Mouse (Mus musculus) hindbrain, embryonic 15.5 days (tissue): ENCODE results near the gene Asna1. TPM values are rescaled to one million over a fixed set of nuclear protein-coding genes. Genes with fewer than 3 reads are reported as not detected.

Experiments
- ATAC-seq: fragments of 200-750 bp; cut with Nextera tagmentation; 2 replicates; pipeline ENCODE4 v1.8.0; 2017; ENCODE audit warnings: low read depth, moderate number of reproducible peaks, moderate TSS enrichment; ENCODE audit not compliant: low FRiP score
- H3K27ac ChIP-seq: fragments of 300-500 bp; sonication (generic); replicated peaks from 2 replicates; pipeline ENCODE4 v1.5.1; 2015; ENCODE audit warnings: mild to moderate bottlenecking, inconsistent platforms
- H3K27me3 ChIP-seq: fragments of 300-500 bp; sonication (generic); 2 replicates; pipeline ENCODE4 v1.6.1; 2015; ENCODE audit warnings: control low read depth, inconsistent platforms
- H3K36me3 ChIP-seq: fragments of 300-500 bp; sonication (generic); 2 replicates; pipeline ENCODE4 v1.6.1; 2015; ENCODE audit warnings: control low read depth, inconsistent platforms
- H3K4me1 ChIP-seq: fragments of 300-500 bp; sonication (generic); replicated peaks from 2 replicates; pipeline ENCODE4 v1.6.1; 2015; ENCODE audit warnings: control low read depth, inconsistent platforms
- H3K4me2 ChIP-seq: fragments of 300-500 bp; sonication (generic); 2 replicates; pipeline ENCODE4 v1.6.1; 2015; ENCODE audit warnings: moderate library complexity, mild to moderate bottlenecking, inconsistent platforms
- H3K4me3 ChIP-seq: fragments of 300-500 bp; sonication (generic); 2 replicates; pipeline ENCODE4 v1.5.1; 2015; ENCODE audit warnings: mild to moderate bottlenecking, inconsistent platforms
- H3K9ac ChIP-seq: fragments of 300-500 bp; sonication (generic); 2 replicates; pipeline ENCODE4 v1.6.1; 2015; ENCODE audit warnings: inconsistent platforms
- H3K9me3 ChIP-seq: fragments of 300-500 bp; sonication (generic); 2 replicates; pipeline ENCODE4 v1.6.1; 2016; ENCODE audit warnings: control low read depth, inconsistent platforms
- WGBS: fragments of 180-500 bp; shearing (Covaris S2); methylation state at CpG from one replicate; pipeline ENCODE4 v1.1.7; 2015; 5-methylcytosine and 5-hydroxymethylcytosine counted together
- polyA plus RNA-seq: library from polyadenylated mRNA; unstranded; fragments of >200 nt; fragmentation: Nextera tagmentation; extraction: Ambion mirVana; gene quantifications from 2 replicates; pipeline ENCODE4 v1.2.1, GENCODE M21; 2015

Asna1 gene
- polyA plus RNA-seq, 1 experiment from 2014 or later = 159 TPM

GRCm38 (mm10) chr8:85011242-85011641, 13.8 kb downstream of the Asna1 start:
- no peak overlapping the region for H3K9ac ChIP-seq
- 14% methylated on average over 28 of the region's 28 CpGs for WGBS
- H3K4me1 ChIP-seq = peaks cover 7% of the 10 kb centered on the region
- H3K27ac ChIP-seq = no peak overlapping the region
- peaks cover 42% of the 10 kb centered on the region for H3K27me3 ChIP-seq
- H3K4me2 ChIP-seq = no peak overlapping the region
- no peaks in the 10 kb centered on the region for H3K9me3 ChIP-seq
- H3K4me3 ChIP-seq = no peak overlapping the region
- no peak for ATAC-seq
- no peaks in the 10 kb centered on the region for H3K36me3 ChIP-seq

- Histone ChIP-seq H3K36me3 (peaks cover 3% of the 10 kb centered on the region; the same call in 1 of the 2 replicates), H3K9ac (no peak overlapping the region), H3K27ac (no peak overlapping the region), H3K4me1 (no peaks in the 10 kb centered on the region), H3K4me3 (no peak overlapping the region), H3K27me3 (peaks cover 29% of the 10 kb centered on the region), H3K4me2 (no peak overlapping the region), H3K9me3 (no peaks in the 10 kb centered on the region)
- WGBS = 13% methylated on average over 25 of the region's 25 CpGs
- ATAC-seq = no peak
These were observed 17.4 kb downstream of the Asna1 start for GRCm38 (mm10) chr8:85007686-85008085.

- Histone ChIP-seq H3K27me3 (peaks cover 5% of the 10 kb centered on the region; the same call in 1 of the 2 replicates), H3K4me2 (peak overlapping the region; percentile 29), H3K27ac (no peak overlapping the region), H3K9me3 (no peaks in the 10 kb centered on the region), H3K36me3 (peaks cover 4% of the 10 kb centered on the region; the same call in 1 of the 2 replicates), H3K9ac (no peak overlapping the region), H3K4me1 (peaks cover 11% of the 10 kb centered on the region), H3K4me3 (no peak overlapping the region)
- ATAC-seq = peak; percentile 84
- WGBS = 4% methylated on average over 19 of the region's 19 CpGs
These were observed 27.3 kb downstream of the Asna1 start for GRCm38 (mm10) chr8:84997649-84998295.

GRCm38 (mm10) chr8:84996978-84997377, 28.1 kb downstream of the Asna1 start:
- Histone ChIP-seq H3K27ac (no peak overlapping the region), H3K4me1 (peaks cover 11% of the 10 kb centered on the region), H3K27me3 (peaks cover 5% of the 10 kb centered on the region; the same call in 1 of the 2 replicates), H3K9ac (no peak overlapping the region), H3K4me3 (no peak overlapping the region), H3K9me3 (no peaks in the 10 kb centered on the region), H3K36me3 (0 out of 2 replicates have a peak, but pooled peaks cover 2% of the 10 kb centered on the region), H3K4me2 (no peak overlapping the region)
- 83% methylated on average over 5 of the region's 5 CpGs for WGBS
- no peak for ATAC-seq

GRCm38 (mm10) chr8:84995680-84996079, 29.4 kb downstream of the Asna1 start:
- H3K27ac ChIP-seq = no peak overlapping the region
- peaks cover 5% of the 10 kb centered on the region; the same call in 1 of the 2 replicates for H3K27me3 ChIP-seq
- WGBS = 18% methylated on average over 25 of the region's 25 CpGs
- no peaks in the 10 kb centered on the region for H3K9me3 ChIP-seq
- H3K4me1 ChIP-seq = peaks cover 18% of the 10 kb centered on the region
- no peak overlapping the region for H3K9ac ChIP-seq
- no peak for ATAC-seq
- no peaks in the 10 kb centered on the region for H3K36me3 ChIP-seq
- H3K4me3 ChIP-seq = no peak overlapping the region
- H3K4me2 ChIP-seq = peak overlapping the region; percentile 28

- H3K36me3 ChIP-seq = no peaks in the 10 kb centered on the region
- H3K4me1 ChIP-seq = peaks cover 24% of the 10 kb centered on the region
These were observed 30.7 kb downstream of the Asna1 start for GRCm38 (mm10) chr8:84994375-84994774.

GRCm38 (mm10) chr8:84990836-84991235, 34.2 kb downstream of the Asna1 start:
- under 1% methylated on average over 15 of the region's 15 CpGs for WGBS
- H3K36me3 ChIP-seq = no peaks in the 10 kb centered on the region

More at GRCm38 (mm10) chr8:84994375-84994774, 30.7 kb downstream of the Asna1 start:
- no peak overlapping the region for H3K27ac ChIP-seq
- ATAC-seq = no peak
- no peak overlapping the region for H3K4me2 ChIP-seq
- 94% methylated on average over 9 of the region's 9 CpGs for WGBS
- no peak overlapping the region for H3K9ac ChIP-seq
- H3K9me3 ChIP-seq = no peaks in the 10 kb centered on the region
- H3K4me3 ChIP-seq = no peak overlapping the region
- peaks cover 5% of the 10 kb centered on the region; the same call in 1 of the 2 replicates for H3K27me3 ChIP-seq

GRCm38 (mm10) chr8:84990349-84990748, 34.7 kb downstream of the Asna1 start, which contains the start of gene Hook2:
Gene Hook2, plus strand, starts transcription at chr8:84990603.
- H3K9me3 ChIP-seq = no peaks in the 10 kb centered on the region
- peak within 1 kb of the TSS; percentile 65 for H3K4me3 ChIP-seq
- H3K27ac ChIP-seq = peak within 1 kb of the TSS; percentile 85
- peaks cover 16% of the 10 kb centered on the region for H3K27me3 ChIP-seq
- H3K4me2 ChIP-seq = peak within 1 kb of the TSS; percentile 73
- H3K36me3 ChIP-seq = no peaks in the 10 kb centered on the region
- peak; percentile 88 for ATAC-seq
- H3K4me1 ChIP-seq = peaks cover 30% of the 10 kb centered on the region
- under 1% methylated on average over 28 of the region's 28 CpGs for WGBS
- peak within 1 kb of the TSS; percentile 74 for H3K9ac ChIP-seq

More at GRCm38 (mm10) chr8:84990836-84991235, 34.2 kb downstream of the Asna1 start:
- peak overlapping the region; percentile 74 for H3K9ac ChIP-seq
- peak; percentile 49 for ATAC-seq
- no peaks in the 10 kb centered on the region for H3K9me3 ChIP-seq
- peak overlapping the region; percentile 73 for H3K4me2 ChIP-seq
- peaks cover 29% of the 10 kb centered on the region for H3K4me1 ChIP-seq
- peak overlapping the region; percentile 65 for H3K4me3 ChIP-seq
- H3K27ac ChIP-seq = peak overlapping the region; percentile 85
- peaks cover 16% of the 10 kb centered on the region for H3K27me3 ChIP-seq

- peak; percentile 25 for ATAC-seq
- H3K9ac ChIP-seq = peak overlapping the region; percentile 74
- peak overlapping the region; percentile 85 for H3K27ac ChIP-seq
- H3K9me3 ChIP-seq = no peaks in the 10 kb centered on the region
- peak overlapping the region; percentile 65 for H3K4me3 ChIP-seq
- WGBS = under 1% methylated on average over 15 of the region's 15 CpGs
- H3K4me2 ChIP-seq = peak overlapping the region; percentile 73
- peaks cover 36% of the 10 kb centered on the region for H3K4me1 ChIP-seq
- H3K36me3 ChIP-seq = no peaks in the 10 kb centered on the region
- H3K27me3 ChIP-seq = peaks cover 12% of the 10 kb centered on the region
These were observed 35.3 kb downstream of the Asna1 start for GRCm38 (mm10) chr8:84989810-84990209.

GRCm38 (mm10) chr8:84989311-84989731, 35.8 kb downstream of the Asna1 start:
- Histone ChIP-seq H3K27me3 (peaks cover 11% of the 10 kb centered on the region), H3K4me1 (peaks cover 40% of the 10 kb centered on the region), H3K4me3 (peak overlapping the region; percentile 65), H3K27ac (no peak overlapping the region), H3K9ac (no peak overlapping the region), H3K4me2 (peak overlapping the region; percentile 73), H3K36me3 (no peaks in the 10 kb centered on the region), H3K9me3 (no peaks in the 10 kb centered on the region)
- no peak for ATAC-seq
- WGBS = 17% methylated on average over 15 of the region's 15 CpGs

GRCm38 (mm10) chr8:84987903-84988302, 37.2 kb downstream of the Asna1 start:
- H3K9ac ChIP-seq = no peak overlapping the region
- H3K36me3 ChIP-seq = no peaks in the 10 kb centered on the region
- no peaks in the 10 kb centered on the region for H3K9me3 ChIP-seq
- H3K4me3 ChIP-seq = no peak overlapping the region
- peaks cover 11% of the 10 kb centered on the region for H3K27me3 ChIP-seq
- no peak overlapping the region for H3K4me2 ChIP-seq
- peaks cover 41% of the 10 kb centered on the region for H3K4me1 ChIP-seq
- ATAC-seq = no peak
- WGBS = 76% methylated on average over 2 of the region's 2 CpGs
- no peak overlapping the region for H3K27ac ChIP-seq

- no peak overlapping the region for H3K4me2 ChIP-seq
- H3K9me3 ChIP-seq = no peaks in the 10 kb centered on the region
- H3K36me3 ChIP-seq = no peaks in the 10 kb centered on the region
- WGBS = 80% methylated on average over 5 of the region's 5 CpGs
- no peak for ATAC-seq
- H3K4me1 ChIP-seq = peaks cover 41% of the 10 kb centered on the region
- H3K27ac ChIP-seq = no peak overlapping the region
- no peak overlapping the region for H3K4me3 ChIP-seq
- H3K27me3 ChIP-seq = peaks cover 11% of the 10 kb centered on the region
- H3K9ac ChIP-seq = no peak overlapping the region
These were observed 37.7 kb downstream of the Asna1 start for GRCm38 (mm10) chr8:84987388-84987787.
